Mouse (Mus musculus) lung, adult 18-20 months (tissue): Measurements from ENCODE around the gene Gm7971.
"Not testable (repeated sequence)": the region's sequence is repeated elsewhere in the genome, so short reads cannot be mapped to it uniquely, and the experiment has no call there.

Experiments used
- DNase-seq, 2 experiments: peaks; one replicate each; pipeline ENCODE4 v3.0.0; 2022; ENCODE audit warnings: mixed read lengths in 2 of 2

The Gm7971 gene

GRCm38 (mm10) chr5:95594775-95595174 lies at the start of gene Gm7971:
TSS of gene Gm7971 (minus strand) at chr5:95594875.
- DNase-seq: not testable (repeated sequence)
